Mouse (Mus musculus): ENCODE measurements around the gene Dtx3.

- TF ChIP-seq POLR2A (IDR thresholded peaks at IDR 0.05; ENCODE audit: borderline replicate concordance, insufficient read depth, low read length) (no peak), CTCF (IDR thresholded peaks at IDR 0.05; ENCODE audit: borderline replicate concordance, insufficient read depth, low read depth, low read length) (no peak)
These were observed 3.5 kb upstream of the Dtx3 start for GRCm38 (mm10) chr10:127199068-127199467.
